Mouse (Mus musculus) c-Kit-negative CD71-positive TER-119-positive erythroid progenitor cells, embryonic 14.5 days (primary cell): ENCODE measurements around the gene Snx1.

ENCODE experiments used
- DNase-seq: peaks from one replicate; pipeline ENCODE4 v3.0.0-alpha.2; 2013; ENCODE audit warnings: low read depth, low spot score

Gene Snx1

GRCm38 (mm10) chr9:66051493-66051892 lies 74.9 kb downstream of the Snx1 start:
- DNase-seq = no peak

- no peak for DNase-seq
Measured at GRCm38 (mm10) chr9:66049931-66050601, 76.3 kb downstream of the Snx1 start.

GRCm38 (mm10) chr9:66043241-66043640 lies 83.1 kb downstream of the Snx1 start:
- no peak for DNase-seq

- DNase-seq = no peak
Measured at GRCm38 (mm10) chr9:66042331-66042730, 84.1 kb downstream of the Snx1 start.

DNA sequence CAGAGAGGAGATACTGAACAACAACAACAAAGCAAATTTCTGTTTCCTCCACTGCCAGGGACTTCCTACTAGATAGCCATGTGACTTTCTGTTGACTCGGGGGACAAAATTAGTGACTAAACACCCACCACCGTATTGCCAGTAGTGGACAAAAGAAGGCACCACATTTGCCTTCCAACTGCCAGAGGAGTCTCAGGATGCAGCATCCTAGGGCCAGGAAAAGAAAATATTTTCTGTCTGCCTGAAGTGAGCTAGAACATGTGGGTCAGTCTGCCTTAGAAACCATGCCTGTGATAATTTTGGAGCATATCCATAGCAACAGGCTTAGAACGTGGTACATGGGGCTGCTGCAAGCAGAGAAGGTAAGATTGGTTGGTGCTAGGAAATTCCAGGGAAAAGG lies 85.6 kb downstream of the Snx1 start:
- DNase-seq = no peak

- no peak for DNase-seq
Measured at GRCm38 (mm10) chr9:66039290-66039689, 87.1 kb downstream of the Snx1 start.

DNA sequence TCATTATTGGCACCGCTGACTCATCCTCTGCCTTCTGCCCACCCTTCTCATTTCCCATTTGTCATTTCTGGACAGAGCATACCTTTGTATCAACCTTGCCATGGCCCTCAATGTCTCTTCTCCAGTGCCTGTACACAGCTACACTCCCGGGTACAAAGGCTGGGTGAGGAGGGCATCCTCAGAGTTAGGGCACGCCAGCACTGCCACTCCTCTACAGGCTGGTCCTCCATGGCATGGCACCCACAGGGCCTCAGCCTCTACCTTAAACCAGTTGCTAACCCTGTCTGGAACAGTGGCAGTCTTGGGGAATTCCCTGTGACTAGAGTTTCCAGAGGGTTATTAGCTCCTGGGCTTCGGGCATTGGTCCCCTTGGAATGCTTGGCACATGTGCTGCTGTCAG lies 87.8 kb downstream of the Snx1 start:
- DNase-seq = no peak
